Mouse (Mus musculus) C2C12 (cell line): ENCODE results near the gene Rflna. TPM values are rescaled to one million over a fixed set of nuclear protein-coding genes. Genes with fewer than 3 reads are reported as not detected.

Experiments
- H3K27me3 ChIP-seq: one replicate; pipeline ENCODE4 v1.6.1; 2011; ENCODE audit not compliant: control insufficient read depth, insufficient read depth, insufficient read length
- H3K36me3 ChIP-seq: one replicate; pipeline ENCODE4 v1.6.1; 2011; ENCODE audit not compliant: control insufficient read depth, insufficient read depth
- H3K4me3 ChIP-seq: one replicate; pipeline ENCODE4 v1.5.1; 2011; ENCODE audit warnings: mild to moderate bottlenecking, control low read depth; ENCODE audit not compliant: poor library complexity, insufficient read depth, severe bottlenecking
- H3K79me2 ChIP-seq: one replicate; pipeline ENCODE4 v1.6.1; 2011; ENCODE audit not compliant: control insufficient read depth, insufficient read depth
- H3K79me3 ChIP-seq: one replicate; pipeline ENCODE4 v1.6.1; 2011; ENCODE audit warnings: low read depth, control low read depth
- H3ac ChIP-seq: one replicate; pipeline ENCODE3; 2011; ENCODE audit warnings: low read depth; ENCODE audit not compliant: control insufficient read depth, insufficient read length
- CEBPB ChIP-seq: IDR thresholded peaks from one replicate; pipeline ENCODE4 v1.6.1; 2011; ENCODE audit warnings: low read depth, mild to moderate bottlenecking, control low read depth, moderate library complexity
- CTCF ChIP-seq: IDR thresholded peaks from one replicate; pipeline ENCODE4 v1.5.1; 2011; ENCODE audit not compliant: control insufficient read depth, insufficient read depth, insufficient read length
- FOSL1 ChIP-seq: IDR thresholded peaks from one replicate; pipeline ENCODE4 v1.8.0; 2011; ENCODE audit warnings: mild to moderate bottlenecking, low read length; ENCODE audit not compliant: poor library complexity, insufficient read depth, severe bottlenecking
- MAX ChIP-seq: IDR thresholded peaks from one replicate; pipeline ENCODE4 v1.6.1; 2011; ENCODE audit warnings: mild to moderate bottlenecking, control low read depth
- MYOD1 ChIP-seq: IDR thresholded peaks from one replicate; pipeline ENCODE4 v1.6.1; 2011; ENCODE audit warnings: low read depth; ENCODE audit not compliant: control insufficient read depth, insufficient read length
- MYOG ChIP-seq: IDR thresholded peaks from one replicate; pipeline ENCODE4 v1.6.1; 2011; ENCODE audit not compliant: control insufficient read depth, insufficient read length; ENCODE audit errors: extremely low read depth
- USF1 ChIP-seq: IDR thresholded peaks from one replicate; pipeline ENCODE4 v1.6.1; 2011; ENCODE audit warnings: low read depth, mild to moderate bottlenecking, control low read depth, moderate library complexity
- polyA plus RNA-seq: library from polyadenylated mRNA; unstranded; fragments of >200 nt; fragmentation: generic; extraction: Trizol; gene quantifications from one replicate; pipeline ENCODE4 v1.2.1, GENCODE M21; 2012; ENCODE audit warnings: missing spikeins

The Rflna gene
- polyA plus RNA-seq, 1 experiment = 0.19 TPM

- H3K79me3 ChIP-seq = peaks cover 26% of the 10 kb centered on the region
- no peak for TF ChIP-seq USF1
- no peak for TF ChIP-seq MYOD1
- TF ChIP-seq MYOG = no peak
- TF ChIP-seq FOSL1 = no peak
- TF ChIP-seq MAX = no peak
- TF ChIP-seq CTCF = no peak
- TF ChIP-seq CEBPB = no peak
- H3K79me2 ChIP-seq = peaks cover 63% of the 10 kb centered on the region
- peak overlapping the region; percentile 2 for H3ac ChIP-seq
- no peak overlapping the region for H3K4me3 ChIP-seq
- H3K36me3 ChIP-seq = peaks cover 76% of the 10 kb centered on the region
- no peaks in the 10 kb centered on the region for H3K27me3 ChIP-seq
These were observed 49.2 kb downstream of the Rflna start for GRCm38 (mm10) chr5:125052237-125052602.

DNA sequence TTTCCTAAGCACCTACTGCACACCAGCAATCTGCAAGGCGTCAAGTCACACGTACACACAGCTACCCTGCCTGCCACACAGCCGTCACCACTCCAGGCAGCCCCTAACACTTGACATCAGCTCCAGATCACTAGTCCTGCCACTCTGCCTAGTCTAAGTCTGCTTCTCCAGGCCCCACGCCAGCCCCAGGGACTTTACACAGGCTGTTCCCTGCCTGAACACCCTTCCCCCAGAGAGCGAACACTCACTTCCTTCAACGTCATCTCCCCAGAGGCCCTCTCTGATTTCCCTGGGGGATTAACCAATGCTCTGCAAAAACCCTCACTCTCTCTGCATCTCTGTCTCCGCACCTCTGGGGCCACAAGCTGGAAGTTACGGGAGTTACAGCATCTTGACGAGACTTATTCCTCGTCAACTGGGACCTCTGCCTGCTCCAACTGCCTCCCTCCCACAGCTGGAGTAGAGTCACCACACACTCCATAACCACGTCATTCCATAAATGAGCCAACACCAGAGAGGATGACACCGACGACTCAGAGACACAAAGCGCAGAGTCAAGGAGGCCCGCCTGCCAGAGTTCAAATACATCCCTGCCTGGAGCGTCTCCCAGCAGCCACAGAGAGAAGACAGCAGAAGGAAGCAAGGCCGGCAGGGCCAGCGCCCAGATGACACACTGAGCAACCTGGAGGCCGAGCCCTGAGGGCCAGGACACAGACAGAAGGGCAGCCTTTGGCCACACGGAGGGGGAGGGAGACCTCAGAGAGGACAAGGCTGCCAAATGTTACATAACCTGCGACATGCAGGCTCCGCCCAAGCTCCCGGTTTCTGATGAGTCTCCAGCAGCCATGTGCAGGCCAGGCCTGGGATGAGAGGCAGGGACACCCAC lies 49.8 kb downstream of the Rflna start:
- peaks cover 28% of the 10 kb centered on the region for H3K79me3 ChIP-seq
- H3K27me3 ChIP-seq = no peaks in the 10 kb centered on the region
- TF ChIP-seq MAX = peak; percentile 80
- TF ChIP-seq FOSL1 = no peak
- no peak for TF ChIP-seq USF1
- TF ChIP-seq CEBPB = peak; percentile 6
- H3K4me3 ChIP-seq = no peak overlapping the region
- peak overlapping the region; percentile 6 for H3ac ChIP-seq
- peaks cover 65% of the 10 kb centered on the region for H3K79me2 ChIP-seq
- H3K36me3 ChIP-seq = peaks cover 70% of the 10 kb centered on the region

DNA sequence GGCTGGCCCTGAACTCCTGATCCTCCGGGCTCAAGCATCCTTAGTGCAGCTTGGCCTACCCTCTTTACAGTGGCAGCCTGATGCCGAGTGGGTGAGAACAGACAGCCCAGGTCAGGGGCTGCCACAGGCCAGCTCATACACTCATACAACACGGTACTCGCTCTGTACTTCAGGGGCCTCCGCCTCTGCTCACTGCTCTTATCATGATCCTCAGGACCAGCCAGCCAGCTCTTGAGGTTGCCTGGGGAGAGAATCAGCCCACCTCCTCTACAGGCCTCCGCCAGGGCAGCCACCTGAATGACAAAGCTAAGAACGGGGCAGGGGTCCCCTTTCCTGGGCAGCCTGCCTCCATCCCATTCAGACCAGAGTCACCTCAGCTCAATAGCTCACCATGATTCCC lies 50.6 kb downstream of the Rflna start:
- peaks cover 73% of the 10 kb centered on the region for H3K79me2 ChIP-seq
- H3K27me3 ChIP-seq = no peaks in the 10 kb centered on the region
- TF ChIP-seq MAX (no peak), CEBPB (no peak), MYOD1 (no peak), CTCF (no peak), FOSL1 (no peak), MYOG (no peak), USF1 (no peak)
- no peak overlapping the region for H3ac ChIP-seq
- H3K36me3 ChIP-seq = peaks cover 62% of the 10 kb centered on the region
- no peak overlapping the region for H3K4me3 ChIP-seq
- H3K79me3 ChIP-seq = peaks cover 28% of the 10 kb centered on the region

- Histone ChIP-seq H3K36me3 (peaks cover 40% of the 10 kb centered on the region), H3K79me3 (peaks cover 31% of the 10 kb centered on the region), H3ac (no peak overlapping the region), H3K4me3 (no peak overlapping the region), H3K79me2 (peaks cover 93% of the 10 kb centered on the region), H3K27me3 (no peaks in the 10 kb centered on the region)
- TF ChIP-seq USF1 (no peak), MYOG (no peak), MYOD1 (no peak), MAX (no peak), FOSL1 (no peak), CTCF (no peak), CEBPB (no peak)
These were observed 52.9 kb downstream of the Rflna start for GRCm38 (mm10) chr5:125055901-125056300.

GRCm38 (mm10) chr5:125056331-125056695 lies 53.3 kb downstream of the Rflna start:
- Histone ChIP-seq H3K4me3 (no peak overlapping the region), H3ac (no peak overlapping the region), H3K27me3 (no peaks in the 10 kb centered on the region), H3K36me3 (peaks cover 36% of the 10 kb centered on the region), H3K79me2 (peaks cover 93% of the 10 kb centered on the region), H3K79me3 (peaks cover 30% of the 10 kb centered on the region)
- TF ChIP-seq MYOD1 (no peak), CEBPB (no peak), CTCF (no peak), USF1 (no peak), MAX (no peak), FOSL1 (no peak), MYOG (no peak)
